Mouse (Mus musculus) limb, embryonic 14.5 days (tissue): Measurements from ENCODE around the gene Sh2d4b. TPM values are rescaled to one million over a fixed set of nuclear protein-coding genes. Genes with fewer than 3 reads are reported as not detected.

Experiments
- ATAC-seq: fragments of 200-750 bp; cut with Nextera tagmentation; 2 replicates; pipeline ENCODE4 v1.8.0; 2017; ENCODE audit warnings: low read depth, moderate number of reproducible peaks, moderate TSS enrichment; ENCODE audit not compliant: low FRiP score
- DNase-seq: peaks from one replicate; pipeline ENCODE4 v3.0.0-alpha.2; 2015; ENCODE audit warnings: low spot score
- H3K27ac ChIP-seq: fragments of 300-500 bp; sonication (generic); replicated peaks from 2 replicates; pipeline ENCODE4 v1.5.1; 2014; ENCODE audit warnings: low read depth, mild to moderate bottlenecking, low read length, moderate library complexity, mixed read lengths
- H3K27me3 ChIP-seq: fragments of 300-500 bp; sonication (generic); 2 replicates; pipeline ENCODE4 v1.6.1; 2014; ENCODE audit warnings: low read length, mixed read lengths; ENCODE audit not compliant: control insufficient read depth, insufficient read depth
- H3K36me3 ChIP-seq: fragments of 300-500 bp; sonication (generic); 2 replicates; pipeline ENCODE4 v1.6.1; 2014; ENCODE audit warnings: mild to moderate bottlenecking, low read length, moderate library complexity, mixed read lengths; ENCODE audit not compliant: control insufficient read depth, insufficient read depth
- H3K4me1 ChIP-seq: fragments of 300-500 bp; sonication (generic); 2 replicates; pipeline ENCODE4 v1.6.1; 2014; ENCODE audit warnings: antibody characterized with exemption, low read length, mixed read lengths; ENCODE audit not compliant: control insufficient read depth, insufficient read depth
- H3K4me2 ChIP-seq: fragments of 300-500 bp; sonication (generic); replicated peaks from 2 replicates; pipeline ENCODE4 v1.6.1; 2014; ENCODE audit warnings: low read depth, mild to moderate bottlenecking, low read length, moderate library complexity; ENCODE audit not compliant: severe bottlenecking
- H3K4me3 ChIP-seq: fragments of 300-500 bp; sonication (generic); replicated peaks from 2 replicates; pipeline ENCODE4 v1.5.1; 2014; ENCODE audit warnings: low read length
- H3K9ac ChIP-seq: fragments of 300-500 bp; sonication (generic); 2 replicates; pipeline ENCODE4 v1.6.1; 2014; ENCODE audit warnings: mild to moderate bottlenecking, low read depth, low read length, moderate library complexity; ENCODE audit not compliant: severe bottlenecking
- H3K9me3 ChIP-seq: fragments of 300-500 bp; sonication (generic); 2 replicates; pipeline ENCODE4 v1.6.1; 2016; ENCODE audit warnings: low read length; ENCODE audit not compliant: control insufficient read depth
- POLR2A ChIP-seq: fragments of 200-500 bp; IDR thresholded peaks from 2 replicates; pipeline ENCODE4 v1.8.0; 2012; ENCODE audit warnings: inconsistent platforms, mild to moderate bottlenecking, moderate library complexity, borderline replicate concordance; ENCODE audit not compliant: insufficient read depth, insufficient read length; ENCODE audit errors: extremely low read depth
- WGBS: fragments of 180-500 bp; shearing (Covaris S2); extraction: QIAGEN DNeasy Blood & Tissue Kit; methylation state at CpG from one replicate; pipeline ENCODE4 v1.1.7; 2014; 5-methylcytosine and 5-hydroxymethylcytosine counted together
- polyA plus RNA-seq, 2 experiments: library from polyadenylated mRNA; depleted of rRNA in 1 of 2; stranded (reverse) in 1 of 2; unstranded in 1 of 2; fragments of >200 nt; fragmentation: Nextera tagmentation in 1 of 2; extraction: Ambion mirVana in 1 of 2; gene quantifications; 2 replicates each; pipeline versions ENCODE4 v1.2.1 to v1.2.3; 2012 to 2014

Sh2d4b gene
- polyA plus RNA-seq (2012; rRNA removed) (0.92 and 1.2 TPM in 2 replicates), polyA plus RNA-seq (2014; fragmentation: Nextera tagmentation; extraction: Ambion mirVana) (0.48 and 0.64 TPM in 2 replicates)

DNA sequence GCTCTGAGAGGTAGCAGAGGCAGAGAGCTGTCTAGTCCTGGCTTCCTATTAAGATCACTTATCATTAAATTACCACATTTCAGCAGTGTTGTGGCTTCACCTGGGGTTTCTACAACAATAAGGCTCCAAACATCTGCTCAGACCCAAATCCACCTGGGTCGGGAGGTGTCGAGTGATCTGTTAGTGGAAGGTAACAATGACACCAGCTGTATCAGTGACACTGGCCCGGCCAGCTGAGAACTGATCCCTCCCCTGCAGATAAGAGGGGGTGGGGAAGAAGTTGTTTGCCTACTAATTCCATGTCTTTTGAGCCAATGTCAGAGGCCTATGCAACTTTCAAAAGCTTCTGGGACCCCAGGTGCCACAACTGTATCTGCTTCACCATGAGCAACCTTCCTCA lies at the start of gene Sh2d4b:
TSS of gene Sh2d4b (minus strand) at position 71 of the 400 bp plus-strand sequence.
- no peak within 1 kb of the TSS for H3K4me3 ChIP-seq
- no peaks in the 10 kb centered on the region for H3K27me3 ChIP-seq
- peak within 1 kb of the TSS; percentile 49 for H3K4me2 ChIP-seq
- H3K36me3 ChIP-seq: no peaks in the 10 kb centered on the region
- no peak within 1 kb of the TSS for H3K9ac ChIP-seq
- TF ChIP-seq POLR2A: no peak
- ATAC-seq (no peak), DNase-seq (no peak)
- H3K27ac ChIP-seq: no peak within 1 kb of the TSS
- no peaks in the 10 kb centered on the region for H3K9me3 ChIP-seq
- 66% methylated on average over 3 of the region's 3 CpGs for WGBS
- peaks cover 13% of the 10 kb centered on the region for H3K4me1 ChIP-seq

GRCm38 (mm10) chr14:40942429-40942828 lies 49.4 kb upstream of the Sh2d4b start:
- no peak for ATAC-seq

GRCm38 (mm10) chr14:40938380-40938987 lies 45.4 kb upstream of the Sh2d4b start:
- no peak overlapping the region for H3K4me2 ChIP-seq
- no peaks in the 10 kb centered on the region for H3K27me3 ChIP-seq
- H3K36me3 ChIP-seq: no peaks in the 10 kb centered on the region
- H3K9me3 ChIP-seq: no peaks in the 10 kb centered on the region
- no peak overlapping the region for H3K27ac ChIP-seq
- no peak overlapping the region for H3K9ac ChIP-seq
- ATAC-seq (peak; percentile 54), DNase-seq (no peak)
- no peak for TF ChIP-seq POLR2A
- H3K4me3 ChIP-seq: no peak overlapping the region
- H3K4me1 ChIP-seq: peaks cover 3% of the 10 kb centered on the region; the same call in 1 of the 2 replicates
- WGBS: 72% methylated on average over 11 of the region's 11 CpGs

More at GRCm38 (mm10) chr14:40942429-40942828, 49.4 kb upstream of the Sh2d4b start:
- no peaks in the 10 kb centered on the region for H3K27me3 ChIP-seq
- H3K36me3 ChIP-seq: peaks cover 5% of the 10 kb centered on the region; the same call in 1 of the 2 replicates
- 88% methylated on average over 2 of the region's 2 CpGs for WGBS
- H3K9ac ChIP-seq: no peak overlapping the region
- no peak for TF ChIP-seq POLR2A
- H3K9me3 ChIP-seq: no peaks in the 10 kb centered on the region
- H3K4me3 ChIP-seq: no peak overlapping the region
- no peak for DNase-seq
- no peak overlapping the region for H3K27ac ChIP-seq
- no peak overlapping the region for H3K4me2 ChIP-seq
- 0 out of 2 replicates have a peak, but pooled peaks cover 3% of the 10 kb centered on the region for H3K4me1 ChIP-seq

- ATAC-seq: no peak
- no peak overlapping the region for H3K4me3 ChIP-seq
- no peak for TF ChIP-seq POLR2A
- H3K9me3 ChIP-seq: no peaks in the 10 kb centered on the region
- H3K27ac ChIP-seq: no peak overlapping the region
- no peak overlapping the region for H3K4me2 ChIP-seq
- peaks cover 3% of the 10 kb centered on the region; the same call in 1 of the 2 replicates for H3K4me1 ChIP-seq
- no peak overlapping the region for H3K9ac ChIP-seq
- 74% methylated on average over 4 of the region's 4 CpGs for WGBS
- H3K36me3 ChIP-seq: no peaks in the 10 kb centered on the region
- DNase-seq: no peak
- no peaks in the 10 kb centered on the region for H3K27me3 ChIP-seq
These were observed 44.0 kb upstream of the Sh2d4b start for GRCm38 (mm10) chr14:40937052-40937451.

DNA sequence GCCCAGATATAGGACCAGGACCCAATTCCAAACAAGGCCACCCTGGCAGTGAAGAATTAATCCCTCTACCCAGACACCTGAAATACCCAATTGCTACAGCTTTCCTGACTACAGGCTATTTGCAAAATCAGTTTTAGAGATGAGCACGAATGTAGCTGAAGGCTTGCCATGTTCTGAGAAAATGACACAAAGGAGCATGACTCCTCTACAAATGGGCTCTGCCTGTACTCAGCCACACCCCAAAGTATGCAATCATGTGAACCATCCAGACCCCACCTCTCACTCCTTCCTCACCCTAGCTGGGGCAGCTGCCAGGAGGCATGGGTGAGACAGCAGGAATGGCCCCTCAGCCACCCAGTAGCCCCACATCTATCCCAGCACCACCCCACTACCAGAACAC lies 42.4 kb upstream of the Sh2d4b start:
- TF ChIP-seq POLR2A: no peak
- Histone ChIP-seq H3K4me1 (peaks cover 12% of the 10 kb centered on the region), H3K9ac (no peak overlapping the region), H3K36me3 (no peaks in the 10 kb centered on the region), H3K27ac (no peak overlapping the region), H3K9me3 (no peaks in the 10 kb centered on the region), H3K4me3 (no peak overlapping the region), H3K4me2 (no peak overlapping the region), H3K27me3 (no peaks in the 10 kb centered on the region)
- WGBS: 85% methylated on average over 1 of the region's 1 CpGs
- no peak for DNase-seq
- no peak for ATAC-seq
